Mouse (Mus musculus) thymus, postnatal 10 days (tissue): ENCODE results near the gene Pank4.
A peak's percentile ranks its signal among the peaks of the same experiment; 100 is the strongest.

Experiments used
- DNase-seq, 2 experiments: peaks; one replicate each; pipeline ENCODE4 v3.0.0; 2021; ENCODE audit warnings: low spot score in 2 of 2

The Pank4 gene

DNA sequence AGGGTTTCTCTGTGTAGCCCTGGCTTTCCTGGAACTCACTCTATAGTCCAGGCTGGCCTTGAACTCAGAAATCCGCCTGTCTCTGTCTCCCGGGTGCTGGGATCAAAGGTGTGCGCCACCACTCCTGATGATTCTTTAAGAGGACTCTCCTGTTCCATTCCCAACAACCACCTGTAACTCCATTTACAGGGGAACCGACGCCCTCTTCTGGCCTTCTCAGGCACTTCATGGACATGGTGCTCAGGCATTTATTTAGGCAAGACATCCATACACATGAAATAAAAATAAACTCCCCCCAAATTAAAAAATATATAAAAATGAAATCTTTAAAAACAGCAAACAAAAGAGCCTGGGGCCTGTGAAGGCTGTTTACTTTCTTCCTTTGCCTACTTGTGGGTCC is 3.2 kb downstream of the Pank4 start:
- DNase-seq, result peak; percentile 27 to 58

DNA sequence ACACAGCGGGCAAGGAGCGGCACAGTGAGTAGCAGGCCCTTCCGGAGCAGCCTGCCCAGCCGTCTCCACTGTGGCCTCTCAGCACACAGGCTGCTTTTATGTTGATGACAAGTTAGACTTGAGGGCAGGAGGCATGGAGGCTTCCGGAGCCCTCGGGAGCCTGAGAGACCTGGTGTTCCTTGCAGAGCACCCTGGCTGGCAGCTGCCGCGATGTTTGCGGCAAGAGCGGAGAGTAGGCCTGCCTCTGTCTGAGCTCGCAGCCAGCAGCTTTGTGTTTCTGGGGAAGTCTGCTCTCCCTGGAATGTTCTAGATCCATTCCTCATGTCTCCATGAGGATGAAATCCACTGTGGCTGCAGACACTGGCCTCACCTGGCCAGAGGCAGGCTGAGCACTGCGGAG is 8.6 kb downstream of the Pank4 start:
- no peak for DNase-seq

DNA sequence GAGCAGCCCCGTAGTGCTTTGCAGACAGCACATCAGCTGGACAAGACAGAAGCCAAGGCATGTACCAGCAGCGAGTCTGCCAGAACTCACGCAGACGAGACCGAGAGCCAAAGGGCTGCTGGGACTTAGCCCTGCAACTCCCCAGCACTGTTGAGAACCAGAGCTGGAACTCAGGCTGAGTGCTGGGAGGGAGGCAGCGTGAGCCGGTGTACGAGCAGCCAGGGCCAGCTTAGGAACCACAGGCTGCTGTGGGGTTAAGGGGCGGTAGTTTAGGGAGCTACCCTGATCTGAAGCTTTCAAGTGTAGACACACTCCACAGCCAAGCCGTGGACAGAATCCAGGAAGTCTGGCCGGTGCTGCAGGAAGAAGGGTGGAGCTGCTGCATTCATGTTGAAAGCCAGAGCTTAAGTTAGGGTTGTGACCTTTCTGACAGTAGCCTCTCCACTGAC is 10.3 kb downstream of the Pank4 start:
- no peak for DNase-seq

DNA sequence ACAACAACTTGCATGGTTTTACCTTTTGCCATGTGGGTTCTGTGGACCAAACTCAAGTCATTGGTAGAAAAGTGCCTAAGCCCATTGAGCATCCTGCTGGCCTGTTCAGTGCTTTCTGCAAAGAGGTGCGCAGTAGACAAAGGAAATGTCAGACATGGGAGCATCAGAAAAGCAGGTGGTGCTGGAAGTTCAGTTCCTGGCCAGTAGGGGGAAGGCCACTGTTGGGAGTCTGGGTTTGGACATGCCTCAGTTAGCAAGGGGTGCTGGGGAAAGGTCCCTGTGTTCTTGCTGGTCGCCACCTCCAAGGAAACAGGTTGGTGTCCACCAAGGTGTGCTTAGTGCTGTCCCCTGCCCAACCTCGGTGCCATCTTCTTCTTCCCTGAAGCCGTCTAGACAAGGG is 16.2 kb downstream of the Pank4 start:
- no peak for DNase-seq

DNA sequence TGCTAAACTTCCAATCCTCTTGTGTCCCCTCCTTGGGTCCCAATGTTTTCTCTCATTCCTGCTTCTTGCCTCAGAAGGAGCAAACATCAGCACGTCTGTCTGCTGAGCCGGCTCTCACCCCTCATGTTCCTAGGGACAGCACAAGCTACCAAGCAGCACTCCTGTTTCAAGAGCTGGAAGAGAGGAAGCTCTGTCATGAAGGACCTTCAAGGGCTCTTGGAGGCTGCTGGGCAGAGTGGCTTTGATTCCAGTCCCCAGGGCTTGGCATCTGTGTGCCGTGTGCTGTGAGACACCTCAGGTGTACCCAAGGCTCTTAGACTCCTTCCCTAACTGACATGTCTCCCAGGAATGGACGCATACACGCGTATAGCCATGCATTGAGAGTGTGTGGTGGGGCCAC is 17.2 kb downstream of the Pank4 start:
- no peak for DNase-seq

DNA sequence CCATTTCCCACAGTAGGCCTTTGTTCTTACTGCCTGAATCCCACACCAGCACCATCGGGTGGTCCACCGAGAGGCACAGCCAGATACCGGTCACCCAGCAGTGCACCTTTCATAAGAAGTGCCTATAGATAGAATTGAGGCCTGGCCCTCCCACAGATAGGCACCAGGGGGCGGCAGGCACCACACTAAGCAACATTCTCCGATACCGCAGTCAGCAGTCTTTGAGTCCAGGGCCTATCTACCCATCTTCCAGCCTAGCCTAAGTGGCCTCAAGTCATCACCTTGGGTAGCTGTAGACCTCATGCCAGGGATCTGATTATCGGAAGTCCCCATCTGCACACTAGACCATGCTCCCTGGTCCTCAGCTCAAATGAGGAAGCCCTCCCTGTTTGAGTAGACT is 17.6 kb downstream of the Pank4 start:
- peak in 1 of 2 experiments; percentile 45 for DNase-seq

DNA sequence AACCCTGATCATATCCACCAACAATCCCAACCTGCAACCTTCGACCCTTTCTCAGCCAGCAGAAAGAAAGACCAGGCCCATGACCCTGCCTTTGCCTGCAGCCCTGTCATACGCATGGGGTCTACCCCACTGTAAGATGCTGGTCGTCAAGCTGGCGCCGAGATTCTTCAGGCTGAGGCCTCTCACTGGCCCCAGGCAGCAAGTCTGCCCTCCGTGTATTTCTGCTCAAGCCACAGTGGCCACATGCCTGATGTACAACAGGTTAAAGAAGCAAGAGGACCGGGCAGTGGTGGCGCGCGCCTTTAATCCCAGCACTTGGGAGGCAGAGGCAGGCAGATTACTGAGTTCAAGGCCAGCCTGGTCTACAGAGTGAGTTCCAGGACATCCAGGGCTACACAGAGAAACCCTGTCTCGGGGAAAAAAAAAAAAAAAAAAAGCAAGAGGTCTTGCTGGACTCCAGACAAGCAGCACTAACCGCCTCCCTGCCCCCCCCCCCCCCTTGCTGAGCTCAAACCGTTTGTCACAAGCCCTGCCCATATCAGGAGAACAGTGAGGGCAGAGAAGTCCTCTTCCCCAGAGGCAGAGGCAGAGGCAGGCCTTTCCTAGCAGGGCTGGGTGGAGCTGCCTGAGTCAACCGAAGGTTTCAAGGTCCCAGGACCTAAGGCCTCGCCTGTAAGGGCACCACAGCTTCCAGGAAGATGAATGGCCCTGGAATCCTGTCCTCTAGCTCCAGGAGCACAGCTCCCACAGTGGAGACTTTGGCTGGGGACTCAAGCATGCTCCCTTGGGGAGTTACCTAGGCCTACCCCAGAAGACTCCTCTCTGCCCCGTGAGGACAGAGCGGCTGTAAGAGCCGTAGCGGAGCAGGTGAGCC is 18.6 kb downstream of the Pank4 start:
- DNase-seq, result no peak

DNA sequence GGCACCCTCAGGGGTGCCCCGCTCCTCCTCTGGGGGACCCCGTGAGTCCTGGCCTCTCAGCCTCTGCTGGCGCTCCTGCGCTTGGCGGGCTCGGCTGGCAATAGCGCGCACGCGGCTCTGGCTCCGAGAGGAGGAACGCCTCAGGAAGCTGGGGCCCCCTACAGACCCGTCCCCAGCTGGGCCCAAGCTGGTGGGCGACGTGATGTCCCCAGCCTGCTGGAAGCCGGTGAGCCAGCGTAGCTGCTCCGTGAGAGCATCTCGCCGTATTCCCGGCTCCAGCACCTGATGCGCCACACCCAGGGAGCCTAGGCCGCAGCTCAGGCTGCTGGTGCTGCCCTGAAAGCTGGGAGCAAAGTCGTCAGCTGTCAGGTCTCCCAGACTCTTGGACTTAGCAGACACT is 19.8 kb downstream of the Pank4 start:
- DNase-seq, result no peak

DNA sequence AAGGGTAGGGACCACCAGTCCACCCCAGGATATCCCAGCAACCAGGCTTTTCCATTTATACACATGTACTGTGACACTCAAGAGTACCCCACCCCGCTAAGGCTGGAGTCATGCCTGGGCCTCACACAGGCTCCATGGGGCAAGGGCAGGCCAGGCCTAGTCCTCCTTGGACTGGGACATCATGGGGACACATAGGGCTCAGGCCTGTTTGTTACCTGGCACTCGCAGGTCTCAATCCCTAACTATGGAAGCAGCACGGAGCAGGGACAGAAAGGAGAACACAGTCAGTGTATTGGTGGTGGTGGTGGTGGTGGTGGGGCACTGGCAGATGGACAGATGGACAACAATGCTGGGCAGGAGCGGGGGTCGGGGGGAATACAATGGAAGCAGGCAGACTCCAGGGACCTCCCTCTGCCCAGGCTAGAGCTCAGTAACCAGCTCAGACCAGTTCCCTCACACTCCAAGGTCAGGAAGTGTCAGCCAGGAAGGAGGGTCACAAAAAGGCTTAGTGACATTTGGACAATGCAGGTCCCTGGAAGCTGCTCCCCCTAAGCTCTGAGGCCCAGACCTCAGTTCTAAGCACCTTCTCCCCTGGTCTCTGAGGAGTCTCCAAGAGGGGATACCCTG is 21.3 kb downstream of the Pank4 start:
- DNase-seq, result no peak

DNA sequence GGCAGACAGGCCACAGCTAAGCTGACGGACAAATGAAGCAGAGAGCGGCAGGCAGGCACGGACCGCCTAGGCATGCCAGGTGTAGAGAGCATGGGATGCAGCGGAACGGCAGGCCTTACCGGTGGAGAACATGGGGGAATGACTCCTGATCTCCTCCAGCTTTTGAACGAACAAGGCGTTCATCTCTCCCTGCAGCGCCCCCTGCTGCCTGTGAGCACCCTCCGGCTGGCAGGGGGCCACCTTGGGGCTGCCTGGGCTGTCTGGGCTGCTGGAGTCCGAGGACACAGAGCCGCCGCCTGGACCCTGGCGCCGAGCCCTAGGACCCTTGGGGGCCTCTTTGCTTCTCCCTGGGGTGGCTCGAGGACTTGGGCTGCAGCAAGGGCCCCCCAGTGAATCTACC is 22.2 kb downstream of the Pank4 start:
- DNase-seq, result peak; percentile 32 to 82

DNA sequence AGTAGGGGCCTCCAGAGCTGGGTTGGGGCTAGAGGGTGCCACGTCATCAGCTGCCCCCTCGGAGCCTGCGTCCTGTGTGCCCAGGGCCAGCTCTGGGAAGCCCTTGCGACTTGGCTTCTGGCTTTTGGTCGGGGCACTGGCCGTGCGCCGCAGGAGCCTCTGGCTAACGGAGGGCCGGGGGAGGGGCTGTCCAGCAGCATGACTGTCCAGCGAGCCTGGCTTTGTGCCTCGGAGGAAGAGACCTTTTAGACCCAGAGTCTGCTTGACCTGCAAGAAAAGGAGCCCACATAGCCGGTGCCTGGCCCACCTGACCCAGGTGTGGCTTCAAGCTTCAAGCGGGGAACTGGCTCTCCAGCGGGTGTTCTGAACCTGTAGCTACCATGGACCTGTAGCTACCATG is 22.8 kb downstream of the Pank4 start:
- DNase-seq, result no peak

DNA sequence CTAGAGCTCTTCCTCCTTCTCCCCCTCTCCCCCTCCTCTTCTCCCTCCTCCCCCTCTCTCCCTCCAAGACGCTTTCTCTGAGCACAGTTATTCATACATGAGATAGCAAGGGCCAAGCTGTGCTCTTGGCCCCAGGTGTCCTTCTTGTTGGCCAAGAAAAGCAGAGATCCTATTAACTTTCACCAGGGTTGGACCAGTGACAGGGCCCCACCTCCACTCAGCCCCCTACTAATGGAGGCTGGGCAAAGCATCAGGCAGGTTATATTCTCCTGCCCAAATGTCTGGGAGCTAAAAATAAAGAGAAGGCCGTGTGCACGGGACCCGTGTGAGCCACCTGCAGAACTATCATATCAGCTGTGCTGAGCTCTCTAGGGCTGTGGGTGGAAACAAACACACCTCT is 31.0 kb downstream of the Pank4 start:
- no peak for DNase-seq

DNA sequence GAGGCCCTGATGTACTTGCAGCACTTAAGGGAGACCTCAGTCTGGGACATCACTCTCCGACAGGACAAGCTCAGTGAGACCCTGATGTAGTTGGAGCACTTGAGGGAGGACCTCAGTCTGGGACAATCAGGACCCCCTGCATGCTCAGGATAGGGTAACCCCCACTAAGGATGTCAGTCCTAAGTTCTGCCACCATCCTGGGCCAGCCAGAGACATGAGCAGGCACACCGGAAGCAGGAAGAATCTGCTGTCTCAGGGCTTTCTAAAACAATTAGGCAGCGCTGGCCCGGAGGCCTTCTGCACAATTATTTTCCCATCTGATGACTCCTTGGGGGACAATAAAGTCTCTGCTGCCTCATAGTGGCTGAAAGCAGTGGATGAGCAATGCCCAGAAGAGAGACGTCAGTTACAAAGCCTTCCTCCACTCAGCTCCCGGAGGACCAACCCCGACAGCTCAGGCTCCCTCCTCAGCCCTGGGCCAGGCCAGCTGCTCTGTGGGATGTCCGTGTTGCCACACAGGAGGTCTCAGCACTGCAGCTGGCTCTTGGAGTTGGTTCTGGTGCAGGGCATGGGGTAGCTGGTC is 32.7 kb downstream of the Pank4 start:
- no peak for DNase-seq

DNA sequence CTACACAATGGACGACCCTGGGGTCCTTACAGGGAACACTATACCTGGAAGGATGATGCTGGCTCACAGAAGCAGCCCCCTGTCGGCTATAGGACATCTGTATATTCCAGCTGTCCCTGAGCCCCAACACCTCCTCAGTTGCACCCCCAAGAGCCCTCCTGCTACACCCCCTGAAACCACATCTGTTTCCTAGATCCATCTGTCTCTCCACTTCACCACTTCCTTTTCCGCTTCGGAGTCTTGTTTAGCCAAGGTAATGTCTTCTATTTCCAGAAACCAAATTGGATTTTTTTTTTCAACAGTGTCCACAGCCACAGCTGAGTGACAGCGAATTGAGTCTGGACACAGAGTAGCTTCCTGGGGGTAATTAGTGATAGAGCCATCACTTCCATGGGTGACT is 35.5 kb downstream of the Pank4 start:
- DNase-seq, result no peak

DNA sequence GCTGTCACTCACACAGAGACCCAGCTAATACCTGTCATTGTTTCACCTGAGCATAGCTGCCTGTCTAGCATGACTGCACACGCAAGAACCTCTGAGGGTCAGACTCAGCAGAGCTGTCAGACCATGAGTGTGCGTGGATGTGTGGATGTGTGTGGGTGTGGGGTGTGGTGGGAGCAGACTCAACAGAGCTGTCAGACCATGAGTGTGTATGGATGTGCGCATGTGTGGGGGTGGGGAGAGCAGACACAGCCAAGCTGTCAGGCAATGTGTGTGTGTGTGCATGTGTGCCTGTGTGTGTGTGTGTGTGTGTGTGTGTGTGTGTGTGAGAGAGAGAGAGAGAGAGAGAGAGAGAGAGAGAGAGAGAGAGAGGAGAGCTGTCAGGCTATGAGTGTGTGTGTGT is 41.4 kb downstream of the Pank4 start:
- no peak for DNase-seq

DNA sequence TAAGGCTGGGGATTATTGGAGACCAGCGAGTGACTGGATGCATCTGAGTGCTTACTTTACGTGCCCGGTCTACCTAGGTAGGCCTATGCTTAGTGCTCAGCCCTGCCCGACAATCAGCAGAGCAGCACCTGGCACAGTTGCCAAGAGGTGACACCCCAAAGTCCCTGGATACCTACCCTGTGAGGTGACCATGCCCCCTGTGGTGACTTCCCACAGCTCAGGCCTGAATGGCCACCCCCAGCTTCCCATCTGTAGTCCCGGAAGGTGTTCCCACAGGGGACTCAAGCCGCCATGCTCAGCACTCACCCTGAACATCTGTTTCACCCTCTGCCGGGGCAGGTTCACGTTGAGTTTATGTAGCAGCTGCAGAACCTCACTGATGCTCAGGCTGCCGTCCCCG is 42.4 kb downstream of the Pank4 start:
- DNase-seq, result no peak

DNA sequence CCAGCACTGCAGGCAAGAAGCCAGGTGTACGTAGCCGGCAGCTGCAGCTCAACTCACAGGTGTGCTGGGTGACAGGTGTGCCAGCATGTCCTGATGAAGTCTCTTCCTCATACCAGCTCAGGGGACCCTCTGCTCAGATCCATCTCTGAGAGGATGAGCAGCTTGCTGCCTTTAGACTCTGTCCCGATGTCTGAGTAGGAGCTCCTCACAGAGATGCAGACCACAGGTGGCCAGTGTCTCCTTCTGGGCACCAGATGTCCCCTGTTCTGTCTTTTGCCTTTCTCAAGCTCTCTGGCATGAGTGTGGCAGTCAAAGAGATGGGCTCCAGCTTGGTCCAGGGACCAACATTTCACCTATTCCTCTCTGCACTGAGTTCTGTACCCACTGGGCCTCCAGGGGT is 43.7 kb downstream of the Pank4 start:
- no peak for DNase-seq

DNA sequence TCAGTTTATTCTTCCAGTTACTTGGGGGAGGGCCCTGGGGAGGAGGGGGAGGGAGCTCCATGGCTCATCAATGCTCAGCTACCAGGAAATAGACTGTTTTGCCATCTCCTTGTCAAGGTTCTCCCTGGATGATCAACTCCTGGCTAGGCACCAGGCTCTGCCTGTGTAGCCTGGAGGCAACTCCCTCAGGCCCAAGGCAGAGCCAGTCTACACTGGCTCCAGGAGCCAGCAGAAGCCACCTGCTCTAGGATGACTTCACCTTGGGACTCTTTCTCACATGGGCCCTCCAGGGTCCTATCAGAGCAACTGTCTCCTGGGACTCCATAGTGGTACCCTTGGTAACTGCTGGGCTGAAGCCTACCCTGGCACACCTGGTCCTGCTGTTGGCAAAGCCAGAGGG is 44.2 kb downstream of the Pank4 start:
- DNase-seq, result no peak

DNA sequence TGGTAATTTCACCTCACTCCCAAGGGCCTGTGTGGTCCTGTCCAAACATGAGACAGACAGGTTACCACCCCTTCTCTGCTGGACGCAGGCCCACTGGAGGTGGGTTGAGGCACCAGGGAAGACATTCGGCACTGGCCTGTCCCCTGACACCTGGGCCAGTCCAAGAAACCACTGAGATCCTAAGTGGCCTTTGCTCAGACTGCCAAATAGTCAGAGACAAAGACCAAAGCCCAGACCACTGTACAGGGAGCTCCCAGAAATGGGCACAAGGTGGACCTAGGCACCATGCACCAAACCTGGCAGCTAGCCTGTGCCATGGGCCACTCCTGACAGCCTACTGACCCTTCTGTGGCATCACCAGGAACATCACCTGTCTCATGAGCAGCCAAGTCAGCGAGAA is 45.3 kb downstream of the Pank4 start:
- no peak for DNase-seq

DNA sequence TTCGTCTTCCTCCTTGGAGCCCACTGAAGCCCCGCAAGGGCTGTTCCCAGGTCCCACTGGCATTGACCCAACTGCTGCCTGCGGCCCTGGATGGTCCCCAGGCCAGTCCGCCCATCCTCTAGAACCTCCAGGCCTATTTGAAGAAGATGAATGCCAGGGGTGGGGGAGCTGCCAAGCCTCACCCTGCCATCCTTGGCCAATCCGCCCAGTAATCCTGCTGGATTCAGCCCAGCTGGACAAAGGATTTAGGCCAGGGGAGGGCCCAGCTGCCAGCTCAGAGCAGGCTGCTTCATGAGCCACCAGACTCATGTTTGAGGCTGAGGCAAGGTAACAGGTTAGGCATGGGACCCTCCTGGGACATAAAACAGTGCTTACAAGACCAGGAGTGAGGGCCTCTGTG is 46.9 kb downstream of the Pank4 start:
- DNase-seq, result no peak

DNA sequence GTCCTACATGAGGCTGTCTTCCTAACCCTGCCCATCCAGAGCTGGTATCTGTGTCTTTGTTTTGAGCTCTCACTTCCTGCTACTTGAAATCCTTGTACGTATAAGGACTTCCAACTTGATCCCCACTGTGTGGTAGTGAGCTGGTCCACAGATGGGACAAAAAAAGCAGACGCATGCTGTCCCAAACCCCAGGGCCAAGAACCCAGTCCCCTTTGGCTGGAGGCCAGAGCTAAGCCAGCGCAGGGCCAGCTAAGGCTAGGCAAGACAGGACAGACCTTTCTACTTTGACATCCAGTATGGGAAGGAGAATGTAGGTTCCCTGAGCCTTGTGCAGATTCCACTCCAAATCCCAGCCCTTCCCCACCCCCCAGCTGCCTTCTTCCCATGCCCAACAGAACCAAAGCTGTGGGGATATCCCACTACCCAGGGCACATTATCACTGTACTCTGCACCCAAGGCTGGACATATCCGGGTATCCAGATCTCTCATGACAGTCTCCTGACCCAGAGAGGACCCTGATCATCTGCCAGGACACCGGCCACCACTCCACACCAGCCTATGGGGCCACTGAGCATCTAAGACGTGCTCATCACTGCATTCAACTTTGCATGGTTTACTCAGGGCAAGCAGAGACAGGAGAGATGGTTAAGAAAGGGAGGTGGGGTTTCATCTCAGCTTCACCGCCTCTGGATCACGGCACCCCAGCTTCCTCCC is 47.5 kb downstream of the Pank4 start:
- DNase-seq, result no peak

DNA sequence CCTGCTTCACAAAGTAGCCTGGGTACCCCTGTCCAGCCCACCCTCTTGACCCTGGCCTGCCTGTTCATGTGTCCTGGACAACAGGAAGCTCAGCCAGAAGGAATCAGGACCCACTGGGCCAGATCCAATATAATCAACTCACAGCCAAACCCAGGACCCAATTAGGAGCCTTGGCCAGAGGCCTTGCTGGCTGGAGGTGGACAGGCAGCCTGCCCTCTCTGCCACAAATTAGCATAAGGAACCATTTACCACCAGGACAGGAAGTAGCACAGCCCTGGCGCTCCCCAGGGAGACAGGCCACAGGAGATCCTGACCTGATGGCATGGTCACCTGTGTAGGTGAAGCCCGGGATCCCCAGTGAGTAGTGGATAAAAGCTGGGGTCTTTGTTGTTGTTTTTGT is 48.2 kb downstream of the Pank4 start:
- no peak for DNase-seq
